Mouse (Mus musculus) embryonic facial prominence, embryonic 14.5 days (tissue): ENCODE measurements around the gene Angptl7. TPM values are rescaled to one million over a fixed set of nuclear protein-coding genes. Genes with fewer than 3 reads are reported as not detected.

Experiments
- ATAC-seq: fragments of 200-750 bp; cut with Nextera tagmentation; 2 replicates; pipeline ENCODE4 v1.8.0; 2017; ENCODE audit warnings: low read depth, moderate number of reproducible peaks, moderate TSS enrichment
- DNase-seq: peaks from one replicate; pipeline ENCODE4 v3.0.0-alpha.2; 2015; ENCODE audit warnings: low spot score
- H3K27ac ChIP-seq: fragments of 300-500 bp; sonication (generic); replicated peaks from 2 replicates; pipeline ENCODE4 v1.5.1; 2014; ENCODE audit warnings: low read depth, mild to moderate bottlenecking, low read length, moderate library complexity
- H3K27me3 ChIP-seq: fragments of 300-500 bp; sonication (generic); replicated peaks from 2 replicates; pipeline ENCODE4 v1.6.1; 2014; ENCODE audit warnings: low read length; ENCODE audit not compliant: control insufficient read depth, insufficient read depth
- H3K36me3 ChIP-seq: fragments of 300-500 bp; sonication (generic); 2 replicates; pipeline ENCODE4 v1.6.1; 2014; ENCODE audit warnings: low read length, mixed read lengths; ENCODE audit not compliant: control insufficient read depth, insufficient read depth
- H3K4me1 ChIP-seq: fragments of 300-500 bp; sonication (generic); 2 replicates; pipeline ENCODE4 v1.6.1; 2014; ENCODE audit warnings: antibody characterized with exemption, low read length; ENCODE audit not compliant: control insufficient read depth, insufficient read depth
- H3K4me2 ChIP-seq: fragments of 300-500 bp; sonication (generic); 2 replicates; pipeline ENCODE4 v1.6.1; 2014; ENCODE audit warnings: low read depth, mild to moderate bottlenecking, low read length, moderate library complexity, mixed read lengths
- H3K4me3 ChIP-seq: fragments of 300-500 bp; sonication (generic); 2 replicates; pipeline ENCODE4 v1.5.1; 2014; ENCODE audit warnings: low read depth, mild to moderate bottlenecking, low read length
- H3K9ac ChIP-seq: fragments of 300-500 bp; sonication (generic); 2 replicates; pipeline ENCODE4 v1.6.1; 2014; ENCODE audit warnings: low read depth, mild to moderate bottlenecking, low read length, moderate library complexity, mixed read lengths
- H3K9me3 ChIP-seq: fragments of 300-500 bp; sonication (generic); 2 replicates; pipeline ENCODE4 v1.6.1; 2016; ENCODE audit warnings: low read length; ENCODE audit not compliant: control insufficient read depth
- WGBS: fragments of 180-500 bp; shearing (Covaris S2); extraction: QIAGEN DNeasy Blood & Tissue Kit; methylation state at CpG from one replicate; pipeline ENCODE4 v1.1.7; 2014; 5-methylcytosine and 5-hydroxymethylcytosine counted together
- polyA plus RNA-seq: library from polyadenylated mRNA; unstranded; fragments of >200 nt; fragmentation: Nextera tagmentation; extraction: Ambion mirVana; gene quantifications from 2 replicates; pipeline ENCODE4 v1.2.1, GENCODE M21; 2014

Gene Angptl7
- polyA plus RNA-seq, 1 experiment from 2014 or later: 4.8 TPM

DNA sequence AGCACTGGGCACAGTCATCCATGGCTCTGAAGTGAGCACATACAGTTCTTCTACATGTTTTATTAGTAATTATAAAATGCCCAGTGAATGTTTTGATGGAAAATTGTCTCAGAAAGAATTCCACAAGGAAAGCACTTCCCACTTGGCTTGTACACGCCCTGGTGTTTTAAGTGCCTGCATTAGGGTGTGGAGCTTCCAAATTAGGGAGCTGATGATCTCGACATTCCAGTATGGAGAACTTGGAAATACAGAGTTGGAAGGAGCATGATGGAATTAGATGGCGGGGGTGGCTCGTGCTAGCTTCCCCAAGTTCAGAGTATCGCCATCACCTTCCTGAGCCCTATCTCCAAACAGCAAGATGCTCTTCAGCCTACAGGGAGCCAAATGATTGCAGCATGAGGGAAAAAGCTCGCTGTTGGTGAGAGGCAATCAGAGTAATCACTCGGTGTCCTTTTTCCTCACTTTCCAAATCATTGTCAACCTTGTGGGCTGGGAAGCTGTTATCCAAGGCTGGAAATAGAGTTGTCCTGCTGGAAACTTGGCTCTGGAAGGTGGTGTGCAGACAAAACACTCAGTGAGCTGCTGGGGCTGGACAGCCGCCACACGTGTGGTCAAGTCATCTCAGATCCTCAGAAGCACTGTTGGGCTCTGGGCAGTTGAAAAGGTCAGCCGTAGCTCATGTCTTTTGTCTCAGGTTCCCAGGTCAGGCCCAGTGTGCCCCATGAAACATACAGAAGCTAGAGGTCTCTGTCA, 27.1 kb upstream of the Angptl7 start:
- 91% methylated on average over 10 of the region's 10 CpGs for WGBS
- H3K36me3 ChIP-seq: peaks cover 83% of the 10 kb centered on the region
- DNase-seq: no peak
- no peak overlapping the region for H3K27ac ChIP-seq
- no peak overlapping the region for H3K4me2 ChIP-seq
- H3K27me3 ChIP-seq: no peaks in the 10 kb centered on the region
- no peak overlapping the region for H3K4me3 ChIP-seq
- no peaks in the 10 kb centered on the region for H3K4me1 ChIP-seq
- H3K9ac ChIP-seq: no peak overlapping the region
- H3K9me3 ChIP-seq: no peaks in the 10 kb centered on the region
- no peak for ATAC-seq

DNA sequence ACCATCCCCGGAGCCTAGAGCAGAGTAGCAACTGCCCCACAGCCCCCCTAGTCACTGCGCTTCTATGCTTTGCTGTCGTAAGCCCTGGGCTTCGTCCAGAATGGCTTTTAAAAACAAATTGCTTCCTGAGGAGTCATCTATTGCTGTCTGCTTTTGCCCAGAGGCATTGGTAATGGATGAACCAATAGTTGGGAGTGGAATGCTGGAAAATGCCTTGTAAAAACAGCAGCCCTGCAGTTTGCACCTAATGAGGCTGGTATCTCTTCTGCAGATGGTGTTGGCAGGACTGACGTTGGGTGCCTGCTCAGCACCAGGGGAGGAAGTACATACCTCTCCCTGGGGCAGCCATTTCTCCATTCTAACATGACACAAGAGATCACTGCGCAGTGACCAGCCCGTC, 23.3 kb upstream of the Angptl7 start:
- Histone ChIP-seq H3K9ac (no peak overlapping the region), H3K36me3 (peaks cover 78% of the 10 kb centered on the region), H3K4me3 (no peak overlapping the region), H3K27me3 (no peaks in the 10 kb centered on the region), H3K27ac (no peak overlapping the region), H3K9me3 (no peaks in the 10 kb centered on the region), H3K4me1 (no peaks in the 10 kb centered on the region), H3K4me2 (no peak overlapping the region)
- ATAC-seq (no peak), DNase-seq (no peak)
- WGBS: 68% methylated on average over 7 of the region's 7 CpGs

- Histone ChIP-seq H3K27me3 (no peaks in the 10 kb centered on the region), H3K9me3 (no peaks in the 10 kb centered on the region), H3K36me3 (peaks cover 75% of the 10 kb centered on the region), H3K4me1 (no peaks in the 10 kb centered on the region), H3K4me3 (no peak overlapping the region), H3K4me2 (no peak overlapping the region), H3K9ac (no peak overlapping the region), H3K27ac (no peak overlapping the region)
- 49% methylated on average over 5 of the region's 5 CpGs for WGBS
- DNase-seq (no peak), ATAC-seq (peak; percentile 50)
These were observed 18.1 kb upstream of the Angptl7 start for GRCm38 (mm10) chr4:148518235-148518795.

DNA sequence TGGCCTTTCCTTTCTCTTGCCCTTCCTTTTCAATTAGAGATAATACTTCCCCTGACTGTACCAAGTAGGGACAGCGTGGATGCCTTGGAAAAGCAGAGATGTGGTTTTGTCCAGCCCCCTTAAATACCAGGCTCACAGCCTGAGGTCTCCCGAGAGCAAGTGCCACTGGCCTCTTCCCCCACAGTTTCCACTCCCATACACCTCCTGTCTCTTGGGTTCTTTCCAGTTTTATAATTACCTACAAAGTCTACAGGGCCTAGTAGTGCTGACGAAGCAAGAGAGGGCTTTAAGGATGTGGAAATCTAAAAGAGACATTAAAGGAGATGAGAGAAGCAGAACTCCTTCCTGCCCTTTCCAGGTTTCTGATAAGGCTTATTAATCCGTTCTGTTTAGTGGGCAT, 17.5 kb upstream of the Angptl7 start:
- DNase-seq (no peak), ATAC-seq (no peak)
- Histone ChIP-seq H3K9ac (no peak overlapping the region), H3K4me1 (no peaks in the 10 kb centered on the region), H3K9me3 (no peaks in the 10 kb centered on the region), H3K4me3 (no peak overlapping the region), H3K36me3 (peaks cover 75% of the 10 kb centered on the region), H3K27ac (no peak overlapping the region), H3K27me3 (no peaks in the 10 kb centered on the region), H3K4me2 (no peak overlapping the region)
- 49% methylated on average over 4 of the region's 4 CpGs for WGBS

GRCm38 (mm10) chr4:148515313-148515712, 15.1 kb upstream of the Angptl7 start:
- no peak for DNase-seq
- peaks cover 74% of the 10 kb centered on the region for H3K36me3 ChIP-seq
- H3K4me1 ChIP-seq: 0 out of 2 replicates have a peak, but pooled peaks cover 5% of the 10 kb centered on the region
- no peak overlapping the region for H3K9ac ChIP-seq
- H3K27ac ChIP-seq: no peak overlapping the region
- no peaks in the 10 kb centered on the region for H3K9me3 ChIP-seq
- H3K4me2 ChIP-seq: no peak overlapping the region
- no peak overlapping the region for H3K4me3 ChIP-seq
- ATAC-seq: no peak
- no peaks in the 10 kb centered on the region for H3K27me3 ChIP-seq
- 98% methylated on average over 2 of the region's 2 CpGs for WGBS

GRCm38 (mm10) chr4:148513021-148513559, 12.8 kb upstream of the Angptl7 start:
- ATAC-seq (no peak), DNase-seq (peak; percentile 51)
- WGBS: 69% methylated on average over 6 of the region's 6 CpGs
- Histone ChIP-seq H3K27me3 (no peaks in the 10 kb centered on the region), H3K4me3 (no peak overlapping the region), H3K9me3 (0 out of 2 replicates have a peak, but pooled peaks cover 2% of the 10 kb centered on the region), H3K27ac (no peak overlapping the region), H3K4me2 (no peak overlapping the region), H3K36me3 (peaks cover 73% of the 10 kb centered on the region), H3K9ac (no peak overlapping the region), H3K4me1 (0 out of 2 replicates have a peak, but pooled peaks cover 5% of the 10 kb centered on the region)

DNA sequence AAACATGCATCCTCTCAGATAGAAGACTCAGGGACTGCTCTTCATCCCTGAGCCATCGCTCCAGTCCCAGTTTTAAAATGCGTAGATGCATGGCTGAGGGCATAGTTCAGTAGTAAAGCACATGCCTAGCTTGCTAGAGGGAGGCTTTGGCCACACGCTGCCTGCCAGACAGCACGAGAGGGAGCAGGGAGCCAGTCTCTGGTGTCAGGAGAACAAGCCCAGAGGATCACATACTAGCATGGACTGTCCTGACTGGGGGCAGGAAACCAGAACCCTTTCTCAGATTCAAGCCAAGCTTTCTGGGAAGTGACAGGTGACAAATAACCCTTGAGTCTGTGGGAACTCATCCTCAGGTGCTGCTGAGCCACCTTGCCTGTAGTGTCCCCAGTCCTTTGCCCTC, 11.1 kb upstream of the Angptl7 start:
- H3K9ac ChIP-seq: no peak overlapping the region
- 0 out of 2 replicates have a peak, but pooled peaks cover 2% of the 10 kb centered on the region for H3K9me3 ChIP-seq
- no peaks in the 10 kb centered on the region for H3K27me3 ChIP-seq
- 0 out of 2 replicates have a peak, but pooled peaks cover 5% of the 10 kb centered on the region for H3K4me1 ChIP-seq
- H3K27ac ChIP-seq: no peak overlapping the region
- ATAC-seq: no peak
- H3K4me3 ChIP-seq: no peak overlapping the region
- peaks cover 61% of the 10 kb centered on the region for H3K36me3 ChIP-seq
- 89% methylated on average over 4 of the region's 4 CpGs for whole genome bisulfite sequencing
- no peak overlapping the region for H3K4me2 ChIP-seq
- DNase-seq: no peak

DNA sequence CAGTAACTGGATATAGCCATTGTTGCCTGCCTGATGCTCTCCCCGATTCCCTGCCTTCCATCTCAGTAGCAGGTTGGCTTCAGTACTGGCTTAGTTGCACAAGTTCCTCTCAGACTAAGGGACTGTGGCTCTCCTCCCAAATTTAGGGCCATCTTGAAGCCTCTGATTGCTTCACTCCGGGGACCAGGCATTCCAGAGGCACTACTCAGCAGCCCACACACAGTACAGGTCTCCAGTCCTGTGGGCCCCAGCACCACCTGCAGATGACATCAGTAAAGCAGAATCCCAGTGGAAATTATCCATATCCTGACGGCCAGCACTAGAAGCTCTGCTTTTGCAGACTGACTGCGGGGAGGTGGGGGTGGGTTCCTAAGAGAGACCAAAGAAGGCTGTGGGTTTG, 10.4 kb upstream of the Angptl7 start:
- 0 out of 2 replicates have a peak, but pooled peaks cover 5% of the 10 kb centered on the region for H3K4me1 ChIP-seq
- WGBS: 69% methylated on average over 4 of the region's 4 CpGs
- no peaks in the 10 kb centered on the region for H3K27me3 ChIP-seq
- H3K9ac ChIP-seq: no peak overlapping the region
- H3K36me3 ChIP-seq: peaks cover 62% of the 10 kb centered on the region
- 0 out of 2 replicates have a peak, but pooled peaks cover 2% of the 10 kb centered on the region for H3K9me3 ChIP-seq
- peak; percentile 74 for ATAC-seq
- H3K4me2 ChIP-seq: no peak overlapping the region
- H3K4me3 ChIP-seq: no peak overlapping the region
- H3K27ac ChIP-seq: no peak overlapping the region; the same call in 1 of the 2 replicates
- peak; percentile 45 for DNase-seq
